Mouse (Mus musculus) embryonic fibroblast, embryonic 13.5 days (primary cell): Measurements from ENCODE around the gene Pitpnm2.
A peak's percentile ranks its signal among the peaks of the same experiment; 100 is the strongest.
"Not testable (repeated sequence)": the region's sequence is repeated elsewhere in the genome, so short reads cannot be mapped to it uniquely, and the experiment has no call there.

Experiments used
- CTCF ChIP-seq: IDR thresholded peaks from 2 replicates; pipeline ENCODE4 v1.5.1; 2011; ENCODE audit warnings: mild to moderate bottlenecking, control low read depth, low read length, moderate library complexity, borderline replicate concordance; ENCODE audit not compliant: insufficient read depth
- POLR2A ChIP-seq: IDR thresholded peaks from 2 replicates; pipeline ENCODE4 v1.6.1; 2011; ENCODE audit warnings: low read depth, mild to moderate bottlenecking, control low read depth, low read length, moderate library complexity

GRCm38 (mm10) chr5:124299307-124299706 lies 49.7 kb upstream of the Pitpnm2 start:
- peak; percentile 34; the same call in 1 of the 2 replicates for TF ChIP-seq CTCF
- TF ChIP-seq POLR2A, result not testable (repeated sequence)
